Mouse (Mus musculus) intestine, postnatal 0 days (tissue): Measurements from ENCODE around the gene Abcf1. TPM values are rescaled to one million over a fixed set of nuclear protein-coding genes. Genes with fewer than 3 reads are reported as not detected.
A peak's percentile ranks its signal among the peaks of the same experiment; 100 is the strongest.

ENCODE experiments used
- ATAC-seq: fragments of 200-750 bp; cut with Nextera tagmentation; 2 replicates; pipeline ENCODE4 v1.8.0; 2017; ENCODE audit warnings: mild to moderate bottlenecking, moderate TSS enrichment, moderate library complexity
- H3K27ac ChIP-seq: fragments of 300-500 bp; sonication (generic); 2 replicates; pipeline ENCODE4 v1.5.1; 2014; ENCODE audit warnings: mild to moderate bottlenecking, low read depth, low read length, moderate library complexity
- H3K27me3 ChIP-seq: fragments of 300-500 bp; sonication (generic); replicated peaks from 2 replicates; pipeline ENCODE4 v1.6.1; 2014; ENCODE audit warnings: low read length, mixed read lengths; ENCODE audit not compliant: control insufficient read depth, insufficient read depth
- H3K36me3 ChIP-seq: fragments of 300-500 bp; sonication (generic); 2 replicates; pipeline ENCODE4 v1.6.1; 2014; ENCODE audit warnings: mild to moderate bottlenecking, moderate library complexity; ENCODE audit not compliant: control insufficient read depth, insufficient read depth
- H3K4me1 ChIP-seq: fragments of 300-500 bp; sonication (generic); replicated peaks from 2 replicates; pipeline ENCODE4 v1.6.1; 2014; ENCODE audit warnings: antibody characterized with exemption, low read length, mixed read lengths; ENCODE audit not compliant: control insufficient read depth, insufficient read depth
- H3K4me2 ChIP-seq: fragments of 300-500 bp; sonication (generic); replicated peaks from 2 replicates; pipeline ENCODE4 v1.6.1; 2014; ENCODE audit warnings: low read depth, mild to moderate bottlenecking, moderate library complexity
- H3K4me3 ChIP-seq: fragments of 300-500 bp; sonication (generic); 2 replicates; pipeline ENCODE4 v1.5.1; 2014; ENCODE audit warnings: low read depth, low read length
- H3K9ac ChIP-seq: fragments of 300-500 bp; sonication (generic); 2 replicates; pipeline ENCODE4 v1.6.1; 2014; ENCODE audit warnings: mild to moderate bottlenecking, low read depth, low read length
- H3K9me3 ChIP-seq: fragments of 300-500 bp; sonication (generic); 2 replicates; pipeline ENCODE4 v1.6.1; 2016; ENCODE audit warnings: mixed run types; ENCODE audit not compliant: control insufficient read depth
- CTCF ChIP-seq: sonication (generic); IDR thresholded peaks from 2 replicates; pipeline ENCODE4 v1.5.1; 2016; ENCODE audit warnings: low read depth, mild to moderate bottlenecking, control low read depth, antibody characterized with exemption, moderate library complexity
- WGBS: fragments of 180-500 bp; shearing (Covaris S2); extraction: QIAGEN DNeasy Blood & Tissue Kit; methylation state at CpG from one replicate; pipeline ENCODE4 v1.1.7; 2014; 5-methylcytosine and 5-hydroxymethylcytosine counted together
- polyA plus RNA-seq: library from polyadenylated mRNA; unstranded; fragments of >200 nt; fragmentation: Nextera tagmentation; extraction: Ambion mirVana; gene quantifications from 2 replicates; pipeline ENCODE4 v1.2.1, GENCODE M21; 2015

Gene Abcf1
- polyA plus RNA-seq, 1 experiment from 2014 or later = 84.1 TPM

- WGBS = under 1% methylated on average over 11 of the region's 11 CpGs
- Histone ChIP-seq H3K36me3 (peaks cover 4% of the 10 kb centered on the region), H3K9ac (peak overlapping the region; percentile 93), H3K27me3 (no peaks in the 10 kb centered on the region), H3K27ac (peak overlapping the region; percentile 95), H3K4me1 (peaks cover 7% of the 10 kb centered on the region; the same call in 1 of the 2 replicates), H3K4me3 (peak overlapping the region; percentile 86), H3K4me2 (peak overlapping the region; percentile 69), H3K9me3 (no peaks in the 10 kb centered on the region)
- TF ChIP-seq CTCF = no peak
- ATAC-seq = no peak
Measured at GRCm38 (mm10) chr17:35918276-35919059, 51.1 kb downstream of the Abcf1 start.

GRCm38 (mm10) chr17:35917463-35918251, 51.9 kb downstream of the Abcf1 start:
- Histone ChIP-seq H3K4me3 (peak overlapping the region; percentile 86), H3K27ac (peak overlapping the region; percentile 95), H3K9ac (peak overlapping the region; percentile 93), H3K4me2 (peak overlapping the region; percentile 69), H3K27me3 (no peaks in the 10 kb centered on the region), H3K9me3 (no peaks in the 10 kb centered on the region), H3K4me1 (peaks cover 7% of the 10 kb centered on the region; the same call in 1 of the 2 replicates), H3K36me3 (peaks cover 9% of the 10 kb centered on the region)
- TF ChIP-seq CTCF = no peak
- no peak for ATAC-seq
- 0% methylated on average over 13 of the region's 13 CpGs for WGBS

- ATAC-seq = no peak
- Histone ChIP-seq H3K9ac (peak overlapping the region; percentile 93), H3K9me3 (no peaks in the 10 kb centered on the region), H3K27me3 (no peaks in the 10 kb centered on the region), H3K4me1 (peaks cover 7% of the 10 kb centered on the region; the same call in 1 of the 2 replicates), H3K4me2 (peak overlapping the region; percentile 69), H3K4me3 (peak overlapping the region; percentile 86), H3K36me3 (peaks cover 14% of the 10 kb centered on the region), H3K27ac (peak overlapping the region; percentile 95)
- TF ChIP-seq CTCF = no peak
- 0% methylated on average over 8 of the region's 8 CpGs for WGBS
Measured at GRCm38 (mm10) chr17:35917143-35917462, 52.5 kb downstream of the Abcf1 start.

- peak; percentile 92 for ATAC-seq
- H3K4me2 ChIP-seq = peak within 1 kb of the TSS; percentile 69
- WGBS = under 1% methylated on average over 83 of the region's 83 CpGs
- H3K36me3 ChIP-seq = peaks cover 18% of the 10 kb centered on the region
- peak within 1 kb of the TSS; percentile 95 for H3K27ac ChIP-seq
- TF ChIP-seq CTCF = peak; percentile 83
- H3K4me3 ChIP-seq = peak within 1 kb of the TSS; percentile 86
- H3K27me3 ChIP-seq = no peaks in the 10 kb centered on the region
- peak within 1 kb of the TSS; percentile 93 for H3K9ac ChIP-seq
- no peaks in the 10 kb centered on the region for H3K9me3 ChIP-seq
- peaks cover 7% of the 10 kb centered on the region; the same call in 1 of the 2 replicates for H3K4me1 ChIP-seq
Measured at GRCm38 (mm10) chr17:35916297-35917142, 53.0 kb downstream of the Abcf1 start, which contains the start of the genes Mrps18b and Ppp1r10. Gene Mrps18b, minus strand, starts transcription at chr17:35916389. Gene Ppp1r10, plus strand, starts transcription at chr17:35916434.

GRCm38 (mm10) chr17:35915538-35916296, 53.8 kb downstream of the Abcf1 start:
- WGBS = 1% methylated on average over 28 of the region's 28 CpGs
- no peaks in the 10 kb centered on the region for H3K9me3 ChIP-seq
- H3K9ac ChIP-seq = peak overlapping the region; percentile 66
- peaks cover 22% of the 10 kb centered on the region for H3K36me3 ChIP-seq
- peak; percentile 29 for ATAC-seq
- H3K27ac ChIP-seq = peak overlapping the region; percentile 90
- H3K4me2 ChIP-seq = peak overlapping the region; percentile 69
- TF ChIP-seq CTCF = no peak
- H3K4me3 ChIP-seq = peak overlapping the region; percentile 86
- H3K27me3 ChIP-seq = no peaks in the 10 kb centered on the region
- H3K4me1 ChIP-seq = peaks cover 7% of the 10 kb centered on the region; the same call in 1 of the 2 replicates
